Mouse (Mus musculus) myocyte (in vitro differentiated cells): ENCODE data around the gene Itga11. TPM values are rescaled to one million over a fixed set of nuclear protein-coding genes. Genes with fewer than 3 reads are reported as not detected.

Source experiments
- H3K27me3 ChIP-seq: one replicate; pipeline ENCODE4 v1.6.1; 2011; ENCODE audit not compliant: control insufficient read depth, insufficient read depth, insufficient read length
- H3K36me3 ChIP-seq: one replicate; pipeline ENCODE4 v1.6.1; 2011; ENCODE audit not compliant: control insufficient read depth, insufficient read depth
- H3K4me2 ChIP-seq: one replicate; pipeline ENCODE4 v1.6.1; 2011; ENCODE audit warnings: low read depth, control low read depth
- H3K4me3 ChIP-seq: one replicate; pipeline ENCODE4 v1.5.1; 2011; ENCODE audit warnings: mild to moderate bottlenecking, control low read depth, moderate library complexity
- H3K79me2 ChIP-seq: one replicate; pipeline ENCODE4 v1.6.1; 2011; ENCODE audit not compliant: control insufficient read depth, insufficient read depth
- H3ac ChIP-seq: one replicate; pipeline ENCODE4 v1.6.1; 2011; ENCODE audit not compliant: control insufficient read depth, insufficient read length
- CEBPB ChIP-seq: IDR thresholded peaks from 2 replicates; pipeline ENCODE4 v1.6.1; 2011; ENCODE audit warnings: mild to moderate bottlenecking, moderate library complexity; ENCODE audit not compliant: poor library complexity, insufficient read depth, severe bottlenecking
- E2F4 ChIP-seq: IDR thresholded peaks from one replicate; pipeline ENCODE4 v1.6.1; 2011; ENCODE audit warnings: mild to moderate bottlenecking, control low read depth, moderate library complexity; ENCODE audit not compliant: insufficient read depth
- MAX ChIP-seq: IDR thresholded peaks from one replicate; pipeline ENCODE4 v1.6.1; 2011; ENCODE audit warnings: low read depth, mild to moderate bottlenecking, control low read depth
- MYOD1 ChIP-seq, 3 experiments: IDR thresholded peaks; one replicate each; pipeline ENCODE4 v1.6.1; 2011; ENCODE audit warnings: control low read depth in 2 of 3, low read depth in 2 of 3, mild to moderate bottlenecking in 2 of 3, moderate library complexity in 1 of 3; ENCODE audit not compliant: insufficient read length in 2 of 3, control insufficient read depth in 1 of 3
- MYOG ChIP-seq, 3 experiments: IDR thresholded peaks; one replicate each; pipeline ENCODE4 v1.6.1; 2011; ENCODE audit warnings: control low read depth in 2 of 3, low read depth in 2 of 3, mild to moderate bottlenecking in 2 of 3; ENCODE audit not compliant: insufficient read length in 2 of 3, control insufficient read depth in 1 of 3, insufficient read depth in 1 of 3
- POLR2A ChIP-seq: IDR thresholded peaks from one replicate; pipeline ENCODE4 v1.6.1; 2011; ENCODE audit warnings: low read depth, mild to moderate bottlenecking, control low read depth, moderate library complexity; ENCODE audit not compliant: insufficient read length
- POLR2AphosphoS2 ChIP-seq: IDR thresholded peaks from one replicate; pipeline ENCODE4 v1.6.1; 2011; ENCODE audit warnings: low read depth, control low read depth; ENCODE audit not compliant: insufficient read length
- REST ChIP-seq: IDR thresholded peaks from one replicate; pipeline ENCODE4 v1.6.1; 2011; ENCODE audit warnings: mild to moderate bottlenecking, control low read depth, moderate library complexity; ENCODE audit not compliant: insufficient read depth, insufficient read length
- SRF ChIP-seq: IDR thresholded peaks from one replicate; pipeline ENCODE4 v1.6.1; 2011; ENCODE audit warnings: low read depth; ENCODE audit not compliant: control insufficient read depth, insufficient read length
- TCF12 ChIP-seq: IDR thresholded peaks from one replicate; pipeline ENCODE4 v1.6.1; 2011; ENCODE audit warnings: mild to moderate bottlenecking, control low read depth; ENCODE audit not compliant: poor library complexity, insufficient read depth, severe bottlenecking
- TCF3 ChIP-seq: IDR thresholded peaks from one replicate; pipeline ENCODE4 v1.6.1; 2011; ENCODE audit warnings: low read depth, control low read depth; ENCODE audit not compliant: insufficient read length
- USF1 ChIP-seq: IDR thresholded peaks from one replicate; pipeline ENCODE4 v1.6.1; 2011; ENCODE audit warnings: low read depth, mild to moderate bottlenecking, control low read depth, moderate library complexity
- polyA plus RNA-seq: library from polyadenylated mRNA; unstranded; fragments of >200 nt; fragmentation: generic; extraction: Trizol; gene quantifications from one replicate; pipeline ENCODE4 v1.2.1, GENCODE M21; 2012; ENCODE audit warnings: missing spikeins

The Itga11 gene
- 0.54 TPM for polyA plus RNA-seq

GRCm38 (mm10) chr9:62677641-62678549 lies at the start of gene Itga11:
Itga11 (plus strand) TSS chr9:62677826.
- H3K4me3 ChIP-seq = peak within 1 kb of the TSS; percentile 16
- H3K79me2 ChIP-seq = no peaks in the 10 kb centered on the region
- peak within 1 kb of the TSS; percentile 77 for H3K4me2 ChIP-seq
- H3ac ChIP-seq = peak within 1 kb of the TSS; percentile 36
- peaks cover 17% of the 10 kb centered on the region for H3K27me3 ChIP-seq
- H3K36me3 ChIP-seq = no peaks in the 10 kb centered on the region
- TF ChIP-seq REST (no peak), CEBPB (no peak), MAX (no peak), POLR2A (peak; percentile 54), POLR2AphosphoS2 (no peak), MYOG (IDR thresholded peaks at IDR 0.05; ENCODE audit: control insufficient read depth in 1 of 3, insufficient read depth in 1 of 3, insufficient read length in 2 of 3, low read depth in 2 of 3) (peak in 1 of 3 experiments; percentile 8), USF1 (no peak), SRF (no peak)

- H3K79me2 ChIP-seq = no peaks in the 10 kb centered on the region
- TF ChIP-seq USF1 (no peak), E2F4 (no peak), CEBPB (no peak), MYOG (IDR thresholded peaks at IDR 0.05; ENCODE audit: control insufficient read depth in 1 of 3, insufficient read depth in 1 of 3, insufficient read length in 2 of 3, low read depth in 2 of 3) (no peak), SRF (no peak), TCF12 (no peak), MYOD1 (IDR thresholded peaks at IDR 0.05; ENCODE audit: control insufficient read depth in 1 of 3, insufficient read length in 2 of 3, low read depth in 2 of 3) (no peak), MAX (no peak), TCF3 (no peak), POLR2A (no peak)
- H3K4me2 ChIP-seq = no peak overlapping the region
Observed at GRCm38 (mm10) chr9:62630631-62631240, 46.9 kb upstream of the Itga11 start.

GRCm38 (mm10) chr9:62632392-62632791 lies 45.2 kb upstream of the Itga11 start:
- TF ChIP-seq USF1 = no peak
- TF ChIP-seq E2F4 = no peak
- no peak for TF ChIP-seq MYOG (IDR thresholded peaks at IDR 0.05; ENCODE audit: control insufficient read depth in 1 of 3, insufficient read depth in 1 of 3, insufficient read length in 2 of 3, low read depth in 2 of 3)
- TF ChIP-seq TCF12 = no peak
- no peak for TF ChIP-seq TCF3
- H3K27me3 ChIP-seq = no peaks in the 10 kb centered on the region
- no peak overlapping the region for H3K4me2 ChIP-seq
- H3K36me3 ChIP-seq = no peaks in the 10 kb centered on the region
- H3K4me3 ChIP-seq = no peak overlapping the region
- H3K79me2 ChIP-seq = no peaks in the 10 kb centered on the region
- no peak overlapping the region for H3ac ChIP-seq

More at GRCm38 (mm10) chr9:62630631-62631240, 46.9 kb upstream of the Itga11 start:
- Histone ChIP-seq H3ac (no peak overlapping the region), H3K27me3 (no peaks in the 10 kb centered on the region), H3K36me3 (no peaks in the 10 kb centered on the region), H3K4me3 (no peak overlapping the region)

- Histone ChIP-seq H3K27me3 (no peaks in the 10 kb centered on the region), H3K4me3 (no peak overlapping the region), H3K79me2 (no peaks in the 10 kb centered on the region), H3K4me2 (no peak overlapping the region), H3ac (no peak overlapping the region), H3K36me3 (no peaks in the 10 kb centered on the region)
- TF ChIP-seq POLR2A = no peak
- TF ChIP-seq TCF12 = no peak
- no peak for TF ChIP-seq TCF3
- TF ChIP-seq SRF = no peak
- TF ChIP-seq MYOG (IDR thresholded peaks at IDR 0.05; ENCODE audit: control insufficient read depth in 1 of 3, insufficient read depth in 1 of 3, insufficient read length in 2 of 3, low read depth in 2 of 3) = no peak
- no peak for TF ChIP-seq USF1
- TF ChIP-seq MYOD1 (IDR thresholded peaks at IDR 0.05; ENCODE audit: control insufficient read depth in 1 of 3, insufficient read length in 2 of 3, low read depth in 2 of 3) = no peak
- TF ChIP-seq MAX = no peak
- no peak for TF ChIP-seq POLR2AphosphoS2
- TF ChIP-seq E2F4 = no peak
Observed at GRCm38 (mm10) chr9:62638045-62638444, 39.6 kb upstream of the Itga11 start.

- H3ac ChIP-seq = no peak overlapping the region
- no peak for TF ChIP-seq E2F4
- no peak for TF ChIP-seq USF1
- no peak for TF ChIP-seq MAX
- no peak for TF ChIP-seq CEBPB
- TF ChIP-seq REST = no peak
- no peak for TF ChIP-seq MYOG (IDR thresholded peaks at IDR 0.05; ENCODE audit: control insufficient read depth in 1 of 3, insufficient read depth in 1 of 3, insufficient read length in 2 of 3, low read depth in 2 of 3)
- TF ChIP-seq POLR2A = no peak
- no peak for TF ChIP-seq TCF3
- TF ChIP-seq POLR2AphosphoS2 = no peak
- TF ChIP-seq MYOD1 (IDR thresholded peaks at IDR 0.05; ENCODE audit: control insufficient read depth in 1 of 3, insufficient read length in 2 of 3, low read depth in 2 of 3) = no peak
Observed at GRCm38 (mm10) chr9:62639686-62640085, 37.9 kb upstream of the Itga11 start.

More at GRCm38 (mm10) chr9:62639686-62640085, 37.9 kb upstream of the Itga11 start:
- no peaks in the 10 kb centered on the region for H3K79me2 ChIP-seq
- no peak overlapping the region for H3K4me2 ChIP-seq
- no peaks in the 10 kb centered on the region for H3K36me3 ChIP-seq
- no peak overlapping the region for H3K4me3 ChIP-seq
- H3K27me3 ChIP-seq = no peaks in the 10 kb centered on the region
